Mouse (Mus musculus) ES-E14 (cell line): ENCODE measurements around the gene Gm5678. TPM values are rescaled to one million over a fixed set of nuclear protein-coding genes. Genes with fewer than 3 reads are reported as not detected.
"Not testable (repeated sequence)": the region's sequence is repeated elsewhere in the genome, so short reads cannot be mapped to it uniquely, and the experiment has no call there.

Source experiments
- DNase-seq: peaks from one replicate; pipeline ENCODE4 v3.0.0-alpha.2; 2013; ENCODE audit warnings: low read depth, low spot score
- H3K27ac ChIP-seq: 2 replicates; pipeline ENCODE4 v1.5.1; 2012; ENCODE audit warnings: low read depth, mild to moderate bottlenecking, low read length, moderate library complexity, mixed read lengths; ENCODE audit not compliant: poor library complexity, insufficient read depth, severe bottlenecking
- H3K36me3 ChIP-seq: 2 replicates; pipeline ENCODE4 v1.6.1; 2012; ENCODE audit warnings: mild to moderate bottlenecking, low read length, moderate library complexity, mixed read lengths; ENCODE audit not compliant: control insufficient read depth, poor library complexity, insufficient read depth, severe bottlenecking
- H3K4me1 ChIP-seq, 2 experiments: fragments of 150-350 bp in 1 of 2; sonication (generic) in 1 of 2; 2 replicates each; pipeline ENCODE4 v1.6.1; 2012; ENCODE audit warnings: low read length in 2 of 2, mild to moderate bottlenecking in 1 of 2, mixed read lengths in 1 of 2; ENCODE audit not compliant: control insufficient read depth in 2 of 2, insufficient read depth in 2 of 2, poor library complexity in 1 of 2
- H3K4me3 ChIP-seq, 2 experiments: fragments of 150-350 bp in 1 of 2; sonication (generic) in 1 of 2; 2 replicates each; pipeline ENCODE4 v1.5.1; 2012; ENCODE audit warnings: low read length in 2 of 2, low read depth in 1 of 2, mild to moderate bottlenecking in 1 of 2, mixed read lengths in 1 of 2; ENCODE audit not compliant: insufficient read depth in 1 of 2, poor library complexity in 1 of 2, severe bottlenecking in 1 of 2
- H3K9ac ChIP-seq: 2 replicates; pipeline ENCODE4 v1.6.1; 2012; ENCODE audit warnings: low read depth, mild to moderate bottlenecking, low read length, mixed read lengths; ENCODE audit not compliant: poor library complexity, insufficient read depth, severe bottlenecking
- H3K9me3 ChIP-seq: fragments of 150-350 bp; sonication (generic); 2 replicates; pipeline ENCODE4 v1.6.1; 2012; ENCODE audit warnings: low read depth, mild to moderate bottlenecking, low read length; ENCODE audit not compliant: control insufficient read depth, insufficient read depth
- CHD2 ChIP-seq: IDR thresholded peaks from 2 replicates; pipeline ENCODE4 v1.6.1; 2014; ENCODE audit warnings: mild to moderate bottlenecking, low read depth, low read length, inconsistent platforms
- HCFC1 ChIP-seq: IDR thresholded peaks from 2 replicates; pipeline ENCODE4 v1.6.1; 2012; ENCODE audit warnings: low read length, inconsistent platforms, borderline replicate concordance; ENCODE audit not compliant: insufficient read depth
- MAFK ChIP-seq: IDR thresholded peaks from 2 replicates; pipeline ENCODE4 v1.6.1; 2014; ENCODE audit warnings: mild to moderate bottlenecking, low read depth, low read length, inconsistent platforms; ENCODE audit not compliant: insufficient read depth
- ZC3H11A ChIP-seq: IDR thresholded peaks from 2 replicates; pipeline ENCODE4 v1.6.1; 2012; ENCODE audit warnings: low read depth, mild to moderate bottlenecking, inconsistent platforms, low read length, borderline replicate concordance
- ZNF384 ChIP-seq: IDR thresholded peaks from 2 replicates; pipeline ENCODE4 v1.6.1; 2012; ENCODE audit warnings: low read depth, low read length, inconsistent platforms
- in situ Hi-C, 2 experiments: fragments of 600-800 bp; cut with MboI; formaldehyde crosslinking; loops; one replicate each; pipeline ENCODE4 v1.15.1; 2025; ENCODE audit warnings: low sequenced_read_pairs in 2 of 2, inconsistent platforms in 1 of 2; ENCODE audit not compliant: unreplicated experiment in 2 of 2
- total RNA-seq: library from RNA; depleted of rRNA; stranded (reverse); fragments of 300-350 nt; gene quantifications from 2 replicates; pipeline ENCODE4 v1.2.3, GENCODE M21; 2012

Gene Gm5678
- total RNA-seq, 1 experiment, result not detected

DNA sequence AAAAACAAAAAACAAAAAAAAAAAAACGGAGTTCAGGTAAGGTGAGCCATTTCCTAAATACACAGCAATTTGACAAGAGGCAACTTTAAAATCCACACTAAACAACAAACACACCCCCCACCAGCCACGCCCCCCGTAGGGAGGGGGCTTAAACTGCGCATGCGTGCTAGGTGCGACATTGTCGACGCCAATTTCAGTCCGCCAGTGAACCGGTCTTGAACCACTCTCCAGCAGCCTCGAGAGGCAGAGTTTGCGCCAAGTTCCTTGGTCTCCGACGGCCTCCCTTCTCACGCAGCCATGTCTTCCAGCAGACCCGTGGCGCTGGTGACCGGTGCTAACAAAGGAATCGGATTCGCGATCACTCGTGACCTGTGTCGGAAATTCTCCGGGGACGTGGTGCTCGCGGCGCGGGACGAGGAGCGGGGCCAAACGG, 20.2 kb upstream of the Gm5678 start:
- Histone ChIP-seq H3K36me3 (no peaks in the 10 kb centered on the region), H3K4me1 (peaks cover 0 to 3% of the 10 kb centered on the region in 2 experiments; a peak in 1 of 4 replicates), H3K9ac (peak overlapping the region; percentile 85), H3K27ac (no peak overlapping the region), H3K4me3 (peak overlapping the region; percentile 83 to 87), H3K9me3 (no peaks in the 10 kb centered on the region)
- no peak for TF ChIP-seq MAFK
- peak; percentile 35; the same call in 1 of the 2 replicates for TF ChIP-seq HCFC1
- TF ChIP-seq ZNF384, result peak; percentile 94
- TF ChIP-seq CHD2, result no peak
- TF ChIP-seq ZC3H11A, result no peak
- DNase-seq, result peak; percentile 87
- in situ Hi-C loops, result no loop called here

DNA sequence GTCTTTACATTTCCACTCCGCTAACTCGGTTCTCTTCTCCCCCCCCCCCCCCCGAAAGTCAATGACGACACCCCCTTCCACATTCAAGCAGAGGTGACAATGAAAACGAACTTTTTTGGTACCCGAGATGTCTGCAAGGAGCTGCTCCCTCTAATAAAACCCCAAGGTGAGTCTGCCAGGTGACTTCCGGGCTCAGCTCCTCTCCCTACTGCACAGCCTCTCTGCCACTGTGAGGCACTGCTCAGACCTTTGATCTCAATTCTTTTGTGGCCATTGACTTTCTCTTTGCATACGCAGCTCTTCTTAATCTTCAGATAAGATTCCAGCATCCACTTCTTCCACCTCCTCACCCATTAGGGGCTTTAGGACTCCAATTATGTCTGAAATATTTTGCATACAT, 19.2 kb upstream of the Gm5678 start:
- H3K9ac ChIP-seq, result no peak overlapping the region
- H3K4me1 ChIP-seq, result peaks cover 0 to 3% of the 10 kb centered on the region in 2 experiments; a peak in 1 of 4 replicates
- no peaks in the 10 kb centered on the region for H3K9me3 ChIP-seq
- TF ChIP-seq ZNF384, result no peak
- no peak for TF ChIP-seq CHD2
- TF ChIP-seq MAFK, result no peak
- TF ChIP-seq ZC3H11A, result no peak
- no peak for TF ChIP-seq HCFC1
- no peaks in the 10 kb centered on the region for H3K36me3 ChIP-seq
- H3K27ac ChIP-seq, result no peak overlapping the region
- in situ Hi-C loops, result no loop called here
- 0 out of 4 replicates have a peak overlapping the region, but pooled peaks of 1 of the 2 experiments have one; percentile 87 for H3K4me3 ChIP-seq
- DNase-seq, result no peak

DNA sequence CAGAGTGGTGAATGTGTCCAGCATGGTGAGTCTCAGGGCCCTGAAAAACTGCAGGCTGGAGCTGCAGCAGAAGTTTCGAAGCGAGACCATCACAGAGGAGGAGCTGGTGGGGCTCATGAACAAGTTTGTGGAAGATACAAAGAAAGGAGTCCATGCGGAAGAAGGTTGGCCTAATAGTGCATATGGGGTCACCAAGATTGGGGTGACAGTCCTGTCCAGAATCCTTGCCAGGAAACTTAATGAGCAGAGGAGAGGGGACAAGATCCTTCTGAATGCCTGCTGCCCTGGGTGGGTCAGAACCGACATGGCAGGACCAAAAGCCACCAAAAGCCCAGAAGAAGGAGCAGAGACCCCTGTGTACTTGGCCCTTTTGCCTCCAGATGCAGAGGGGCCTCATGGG, 18.1 kb upstream of the Gm5678 start:
- no peak for TF ChIP-seq CHD2
- H3K27ac ChIP-seq, result no peak overlapping the region
- in situ Hi-C loops, result no loop called here
- DNase-seq, result no peak
- H3K4me3 ChIP-seq, result no peak overlapping the region
- no peaks in the 10 kb centered on the region for H3K36me3 ChIP-seq
- H3K9ac ChIP-seq, result no peak overlapping the region
- H3K9me3 ChIP-seq, result no peaks in the 10 kb centered on the region
- H3K4me1 ChIP-seq, result no peaks in the 10 kb centered on the region

DNA sequence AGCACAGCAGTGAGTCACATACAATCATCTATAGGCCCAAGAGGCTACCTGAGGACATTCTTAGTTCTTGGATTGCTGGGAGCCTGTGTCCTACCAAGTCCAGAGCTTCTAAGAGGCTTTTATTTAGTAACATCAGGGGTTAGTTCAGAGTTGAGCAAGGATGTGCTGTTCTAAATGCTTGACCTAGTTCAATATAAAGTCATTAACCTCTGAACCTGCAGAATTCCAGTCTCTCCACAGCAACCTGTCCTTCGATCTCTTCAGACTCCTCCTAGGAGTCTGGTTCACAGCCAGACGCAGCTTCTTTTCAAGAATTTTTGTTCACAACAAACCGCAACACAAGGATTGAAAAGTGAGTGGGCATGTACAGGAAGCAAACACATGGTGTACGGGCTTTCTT, 16.9 kb upstream of the Gm5678 start:
- H3K36me3 ChIP-seq, result no peaks in the 10 kb centered on the region
- no peaks in the 10 kb centered on the region for H3K9me3 ChIP-seq
- in situ Hi-C loops, result no loop called here
- H3K4me3 ChIP-seq, result no peak overlapping the region
- DNase-seq, result no peak
- TF ChIP-seq CHD2 (no peak), MAFK (no peak), HCFC1 (no peak), ZNF384 (no peak), ZC3H11A (no peak)
- H3K9ac ChIP-seq, result no peak overlapping the region
- H3K27ac ChIP-seq, result no peak overlapping the region
- no peaks in the 10 kb centered on the region for H3K4me1 ChIP-seq

DNA sequence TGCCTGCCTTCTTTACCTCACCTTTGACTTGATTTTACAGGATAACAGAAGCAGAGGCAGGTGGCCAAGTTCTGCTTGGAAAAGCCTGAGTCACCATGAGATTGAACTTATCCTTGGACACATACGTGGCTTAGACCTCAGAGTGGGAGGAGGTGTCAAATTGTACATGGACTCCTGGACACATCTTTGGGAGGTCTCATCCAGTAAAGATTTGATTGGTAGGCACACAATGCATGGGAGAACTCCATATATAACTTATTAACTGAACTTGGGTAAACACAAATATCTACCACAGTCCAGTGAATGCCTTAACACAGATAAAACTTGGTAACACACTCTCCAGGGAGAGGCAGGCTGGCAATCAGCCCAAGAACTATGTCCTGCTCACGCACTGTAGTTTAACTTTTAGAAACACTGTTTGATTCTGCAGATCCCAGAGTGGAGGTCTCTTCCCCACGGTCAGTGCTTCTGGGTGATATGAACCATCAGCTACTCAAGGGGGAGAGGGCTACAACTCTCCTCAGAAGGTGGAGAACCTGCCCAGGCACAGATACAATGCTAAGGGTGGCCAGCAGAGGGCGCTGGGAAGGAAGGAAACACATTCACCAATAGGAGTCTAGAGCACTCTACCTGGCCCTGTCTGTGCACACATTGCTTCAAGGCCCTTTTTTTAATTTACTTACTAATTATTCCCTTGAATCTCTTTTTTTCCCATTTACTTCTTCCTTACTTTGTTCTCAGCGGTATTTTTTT, 12.6 kb upstream of the Gm5678 start:
- TF ChIP-seq MAFK (no peak), HCFC1 (no peak), CHD2 (no peak), ZNF384 (no peak), ZC3H11A (no peak)
- H3K27ac ChIP-seq, result no peak overlapping the region
- in situ Hi-C loops, result no loop called here
- peak; percentile 55 for DNase-seq
- H3K4me3 ChIP-seq, result no peak overlapping the region
- H3K9me3 ChIP-seq, result no peaks in the 10 kb centered on the region
- H3K4me1 ChIP-seq, result no peaks in the 10 kb centered on the region
- H3K9ac ChIP-seq, result no peak overlapping the region
- no peaks in the 10 kb centered on the region for H3K36me3 ChIP-seq

DNA sequence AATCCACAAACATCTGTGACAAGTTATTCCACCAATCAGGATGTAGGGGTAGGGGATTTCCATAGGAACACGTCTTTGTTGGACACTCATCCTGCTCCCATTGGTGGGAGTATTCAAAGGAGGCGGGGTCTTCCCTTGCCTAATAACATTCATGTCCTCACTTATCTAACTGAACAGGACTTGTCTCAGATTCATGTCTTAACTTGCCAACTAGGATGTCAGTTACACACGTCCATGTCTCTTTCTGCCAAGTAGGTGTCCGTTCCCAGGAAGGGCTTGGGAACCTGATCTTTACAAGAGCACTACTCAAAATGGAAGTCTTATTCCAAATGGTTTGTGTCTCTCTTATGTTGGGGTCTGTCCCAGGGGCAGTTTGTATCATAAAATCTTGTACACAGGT, 4.1 kb upstream of the Gm5678 start:
- H3K36me3 ChIP-seq, H3K9ac ChIP-seq, H3K9me3 ChIP-seq, in situ Hi-C loops, DNase-seq, H3K4me3 ChIP-seq, H3K4me1 ChIP-seq, H3K27ac ChIP-seq: not testable (repeated sequence)
